Mouse (Mus musculus) ovary, adult 18-20 months (tissue): ENCODE measurements around the gene Olfr1360.

Source experiments
- DNase-seq: peaks from one replicate; pipeline ENCODE4 v3.0.0; 2022; ENCODE audit warnings: low spot score, mixed read lengths

The Olfr1360 gene

GRCm38 (mm10) chr13:21642418-21642817 is 34.8 kb downstream of the Olfr1360 start, which contains the start of gene Olfr11:
Gene Olfr11, minus strand, starts transcription at chr13:21642518.
- DNase-seq = no peak
